Mouse (Mus musculus): ENCODE results near the gene Scfd2. TPM values are rescaled to one million over a fixed set of nuclear protein-coding genes. Genes with fewer than 3 reads are reported as not detected.

Scfd2 gene
- polyA plus RNA-seq, 1 experiment from 2014 or later: 17.7 TPM

GRCm38 (mm10) chr5:74224480-74224879 is 307.1 kb downstream of the Scfd2 start:
- Histone ChIP-seq H3K4me1 (ENCODE audit: control insufficient read depth, insufficient read depth, low read length) (no peaks in the 10 kb centered on the region), H3K4me2 (ENCODE audit: low read depth, low read length) (no peak overlapping the region), H3K36me3 (ENCODE audit: control insufficient read depth, insufficient read depth, low read length) (no peaks in the 10 kb centered on the region), H3K27ac (ENCODE audit: low read length) (no peak overlapping the region), H3K27me3 (replicated peaks; ENCODE audit: control insufficient read depth, insufficient read depth, low read length) (no peaks in the 10 kb centered on the region), H3K9me3 (ENCODE audit: control insufficient read depth, low read length) (no peaks in the 10 kb centered on the region), H3K9ac (ENCODE audit: low read depth, low read length) (no peak overlapping the region), H3K4me3 (ENCODE audit: low read length) (no peak overlapping the region)
- whole genome bisulfite sequencing: 68% methylated on average over 6 of the region's 6 CpGs
- no peak for ATAC-seq

GRCm38 (mm10) chr5:74222626-74223025 is 308.9 kb downstream of the Scfd2 start:
- H3K27ac ChIP-seq (ENCODE audit: low read length): no peak overlapping the region
- ATAC-seq: no peak

GRCm38 (mm10) chr5:74218524-74218923 is 313.0 kb downstream of the Scfd2 start:
- Histone ChIP-seq H3K4me1 (ENCODE audit: control insufficient read depth, insufficient read depth, low read length) (peaks cover 6% of the 10 kb centered on the region), H3K36me3 (ENCODE audit: control insufficient read depth, insufficient read depth, low read length) (no peaks in the 10 kb centered on the region), H3K9me3 (ENCODE audit: control insufficient read depth, low read length) (no peaks in the 10 kb centered on the region), H3K27ac (ENCODE audit: low read length) (no peak overlapping the region), H3K4me2 (ENCODE audit: low read depth, low read length) (no peak overlapping the region), H3K4me3 (ENCODE audit: low read length) (no peak overlapping the region), H3K9ac (ENCODE audit: low read depth, low read length) (no peak overlapping the region), H3K27me3 (replicated peaks; ENCODE audit: control insufficient read depth, insufficient read depth, low read length) (no peaks in the 10 kb centered on the region)
- 77% methylated on average over 4 of the region's 4 CpGs for whole genome bisulfite sequencing
- ATAC-seq: no peak

More at GRCm38 (mm10) chr5:74222626-74223025, 308.9 kb downstream of the Scfd2 start:
- Histone ChIP-seq H3K9me3 (ENCODE audit: control insufficient read depth, low read length) (no peaks in the 10 kb centered on the region), H3K4me1 (ENCODE audit: control insufficient read depth, insufficient read depth, low read length) (no peaks in the 10 kb centered on the region), H3K36me3 (ENCODE audit: control insufficient read depth, insufficient read depth, low read length) (no peaks in the 10 kb centered on the region), H3K4me3 (ENCODE audit: low read length) (no peak overlapping the region), H3K4me2 (ENCODE audit: low read depth, low read length) (no peak overlapping the region), H3K9ac (ENCODE audit: low read depth, low read length) (no peak overlapping the region), H3K27me3 (replicated peaks; ENCODE audit: control insufficient read depth, insufficient read depth, low read length) (no peaks in the 10 kb centered on the region)
- 82% methylated on average over 4 of the region's 4 CpGs for WGBS

- WGBS: 52% methylated on average over 4 of the region's 4 CpGs
- Histone ChIP-seq H3K36me3 (ENCODE audit: control insufficient read depth, insufficient read depth, low read length) (no peaks in the 10 kb centered on the region), H3K27me3 (replicated peaks; ENCODE audit: control insufficient read depth, insufficient read depth, low read length) (no peaks in the 10 kb centered on the region), H3K4me2 (ENCODE audit: low read depth, low read length) (no peak overlapping the region), H3K27ac (ENCODE audit: low read length) (no peak overlapping the region), H3K4me1 (ENCODE audit: control insufficient read depth, insufficient read depth, low read length) (peaks cover 6% of the 10 kb centered on the region), H3K9me3 (ENCODE audit: control insufficient read depth, low read length) (no peaks in the 10 kb centered on the region), H3K9ac (ENCODE audit: low read depth, low read length) (no peak overlapping the region), H3K4me3 (ENCODE audit: low read length) (no peak overlapping the region)
- ATAC-seq: no peak
These were observed 316.4 kb downstream of the Scfd2 start for GRCm38 (mm10) chr5:74215125-74215524.

- H3K9ac ChIP-seq (ENCODE audit: low read depth, low read length): no peak overlapping the region
- H3K27ac ChIP-seq (ENCODE audit: low read length): no peak overlapping the region
- H3K27me3 ChIP-seq (replicated peaks; ENCODE audit: control insufficient read depth, insufficient read depth, low read length): no peaks in the 10 kb centered on the region
- 21% methylated on average over 7 of the region's 7 CpGs for WGBS
- no peak overlapping the region for H3K4me2 ChIP-seq (ENCODE audit: low read depth, low read length)
- H3K9me3 ChIP-seq (ENCODE audit: control insufficient read depth, low read length): no peaks in the 10 kb centered on the region
- peaks cover 6% of the 10 kb centered on the region for H3K4me1 ChIP-seq (ENCODE audit: control insufficient read depth, insufficient read depth, low read length)
- no peak for ATAC-seq
- H3K36me3 ChIP-seq (ENCODE audit: control insufficient read depth, insufficient read depth, low read length): no peaks in the 10 kb centered on the region
- no peak overlapping the region for H3K4me3 ChIP-seq (ENCODE audit: low read length)
These were observed 317.0 kb downstream of the Scfd2 start for GRCm38 (mm10) chr5:74214501-74215110.

- Histone ChIP-seq H3K27me3 (replicated peaks; ENCODE audit: control insufficient read depth, insufficient read depth, low read length) (no peaks in the 10 kb centered on the region), H3K36me3 (ENCODE audit: control insufficient read depth, insufficient read depth, low read length) (no peaks in the 10 kb centered on the region), H3K9me3 (ENCODE audit: control insufficient read depth, low read length) (no peaks in the 10 kb centered on the region), H3K4me1 (ENCODE audit: control insufficient read depth, insufficient read depth, low read length) (peaks cover 16% of the 10 kb centered on the region), H3K9ac (ENCODE audit: low read depth, low read length) (no peak overlapping the region), H3K4me2 (ENCODE audit: low read depth, low read length) (no peak overlapping the region), H3K27ac (ENCODE audit: low read length) (no peak overlapping the region), H3K4me3 (ENCODE audit: low read length) (no peak overlapping the region)
- 69% methylated on average over 11 of the region's 11 CpGs for WGBS
- 0 out of 2 replicates have a peak, but pooled peaks have one; percentile 28 for ATAC-seq
These were observed 320.2 kb downstream of the Scfd2 start for GRCm38 (mm10) chr5:74211346-74211745.

- peaks cover 9% of the 10 kb centered on the region for H3K4me1 ChIP-seq (ENCODE audit: control insufficient read depth, insufficient read depth, low read length)
- H3K27ac ChIP-seq (ENCODE audit: low read length): no peak overlapping the region; the same call in 1 of the 2 replicates
These were observed 321.9 kb downstream of the Scfd2 start for GRCm38 (mm10) chr5:74209640-74210039.

GRCm38 (mm10) chr5:74208438-74208837 is 323.1 kb downstream of the Scfd2 start:
- no peaks in the 10 kb centered on the region for H3K36me3 ChIP-seq (ENCODE audit: control insufficient read depth, insufficient read depth, low read length)
- peak; percentile 36; the same call in 1 of the 2 replicates for ATAC-seq
- peaks cover 9% of the 10 kb centered on the region for H3K4me1 ChIP-seq (ENCODE audit: control insufficient read depth, insufficient read depth, low read length)
- no peaks in the 10 kb centered on the region for H3K27me3 ChIP-seq (replicated peaks; ENCODE audit: control insufficient read depth, insufficient read depth, low read length)
- no peaks in the 10 kb centered on the region for H3K9me3 ChIP-seq (ENCODE audit: control insufficient read depth, low read length)
- 0 out of 2 replicates have a peak overlapping the region, but pooled peaks have one; percentile 2 for H3K27ac ChIP-seq (ENCODE audit: low read length)
- 42% methylated on average over 7 of the region's 7 CpGs for WGBS
- no peak overlapping the region for H3K9ac ChIP-seq (ENCODE audit: low read depth, low read length)
- H3K4me2 ChIP-seq (ENCODE audit: low read depth, low read length): no peak overlapping the region
- no peak overlapping the region for H3K4me3 ChIP-seq (ENCODE audit: low read length)

More at GRCm38 (mm10) chr5:74209640-74210039, 321.9 kb downstream of the Scfd2 start:
- no peak for ATAC-seq
- H3K9me3 ChIP-seq (ENCODE audit: control insufficient read depth, low read length): no peaks in the 10 kb centered on the region
- H3K9ac ChIP-seq (ENCODE audit: low read depth, low read length): no peak overlapping the region
- no peaks in the 10 kb centered on the region for H3K27me3 ChIP-seq (replicated peaks; ENCODE audit: control insufficient read depth, insufficient read depth, low read length)
- no peaks in the 10 kb centered on the region for H3K36me3 ChIP-seq (ENCODE audit: control insufficient read depth, insufficient read depth, low read length)
- 68% methylated on average over 4 of the region's 4 CpGs for WGBS
- no peak overlapping the region for H3K4me3 ChIP-seq (ENCODE audit: low read length)
- H3K4me2 ChIP-seq (ENCODE audit: low read depth, low read length): no peak overlapping the region

- Histone ChIP-seq H3K9me3 (ENCODE audit: control insufficient read depth, low read length) (no peaks in the 10 kb centered on the region), H3K4me3 (ENCODE audit: low read length) (no peak overlapping the region), H3K4me2 (ENCODE audit: low read depth, low read length) (no peak overlapping the region), H3K27ac (ENCODE audit: low read length) (no peak overlapping the region), H3K27me3 (replicated peaks; ENCODE audit: control insufficient read depth, insufficient read depth, low read length) (no peaks in the 10 kb centered on the region), H3K36me3 (ENCODE audit: control insufficient read depth, insufficient read depth, low read length) (no peaks in the 10 kb centered on the region), H3K9ac (ENCODE audit: low read depth, low read length) (no peak overlapping the region), H3K4me1 (ENCODE audit: control insufficient read depth, insufficient read depth, low read length) (peaks cover 9% of the 10 kb centered on the region)
- ATAC-seq: no peak
- WGBS: 73% methylated on average over 3 of the region's 3 CpGs
These were observed 324.4 kb downstream of the Scfd2 start for GRCm38 (mm10) chr5:74207209-74207608.

- Histone ChIP-seq H3K27ac (ENCODE audit: low read length) (no peak overlapping the region), H3K4me3 (ENCODE audit: low read length) (no peak overlapping the region), H3K9ac (ENCODE audit: low read depth, low read length) (no peak overlapping the region), H3K36me3 (ENCODE audit: control insufficient read depth, insufficient read depth, low read length) (no peaks in the 10 kb centered on the region), H3K9me3 (ENCODE audit: control insufficient read depth, low read length) (no peaks in the 10 kb centered on the region), H3K4me2 (ENCODE audit: low read depth, low read length) (no peak overlapping the region), H3K4me1 (ENCODE audit: control insufficient read depth, insufficient read depth, low read length) (peaks cover 9% of the 10 kb centered on the region), H3K27me3 (replicated peaks; ENCODE audit: control insufficient read depth, insufficient read depth, low read length) (no peaks in the 10 kb centered on the region)
- 87% methylated on average over 7 of the region's 7 CpGs for WGBS
- ATAC-seq: no peak
These were observed 324.9 kb downstream of the Scfd2 start for GRCm38 (mm10) chr5:74206649-74207048.

Data from intestine, embryonic 16.5 days (tissue).